Mouse (Mus musculus): ENCODE results near the gene Sorl1.

Gene Sorl1

DNA sequence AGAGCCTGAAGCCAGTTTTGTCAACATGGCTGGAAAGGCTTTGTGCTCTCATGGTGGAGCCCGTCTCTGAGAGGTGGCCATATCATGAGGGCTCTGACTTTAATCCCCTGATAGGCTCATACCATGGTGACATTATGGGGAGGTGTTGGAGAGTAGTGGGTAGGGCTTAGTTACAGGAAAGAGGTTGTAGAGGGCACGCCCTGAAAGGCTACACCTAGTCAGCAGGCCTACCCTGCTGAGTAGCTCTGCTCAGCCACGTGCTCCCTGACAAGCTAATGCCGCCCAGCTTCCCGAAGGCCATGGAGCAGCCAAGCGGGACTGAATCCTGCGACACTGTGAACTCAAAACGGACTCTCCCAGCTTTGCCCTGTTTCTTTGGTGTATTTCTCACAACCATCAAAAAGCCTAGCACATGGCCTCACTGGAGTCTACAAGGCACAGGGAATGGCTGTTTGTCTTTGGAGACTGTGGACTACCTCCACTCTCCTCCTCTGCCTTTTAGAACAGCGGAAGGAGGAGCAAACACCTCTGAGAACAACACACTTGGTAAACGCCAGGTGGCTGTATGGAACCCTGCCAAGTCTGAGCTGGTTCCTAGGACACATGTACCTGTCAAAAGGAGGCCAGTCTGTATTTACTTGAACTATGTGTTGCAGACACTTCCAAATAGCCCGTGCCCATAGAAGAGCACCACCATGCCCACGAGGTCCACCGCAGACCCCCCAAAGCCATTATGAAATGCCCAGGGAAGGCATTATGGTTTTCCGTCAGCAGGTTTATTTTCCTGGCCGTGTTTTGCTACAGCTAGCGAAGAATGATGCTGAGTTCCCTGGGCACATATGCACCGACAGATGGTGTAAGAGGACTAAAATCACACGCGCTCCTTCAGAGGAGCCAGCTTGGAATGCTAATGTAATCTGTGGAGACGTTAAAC lies 69.5 kb downstream of the Sorl1 start:
- peak in 1 of 2 experiments; percentile 26 for DNase-seq (ENCODE audit: low spot score in 2 of 2)

DNA sequence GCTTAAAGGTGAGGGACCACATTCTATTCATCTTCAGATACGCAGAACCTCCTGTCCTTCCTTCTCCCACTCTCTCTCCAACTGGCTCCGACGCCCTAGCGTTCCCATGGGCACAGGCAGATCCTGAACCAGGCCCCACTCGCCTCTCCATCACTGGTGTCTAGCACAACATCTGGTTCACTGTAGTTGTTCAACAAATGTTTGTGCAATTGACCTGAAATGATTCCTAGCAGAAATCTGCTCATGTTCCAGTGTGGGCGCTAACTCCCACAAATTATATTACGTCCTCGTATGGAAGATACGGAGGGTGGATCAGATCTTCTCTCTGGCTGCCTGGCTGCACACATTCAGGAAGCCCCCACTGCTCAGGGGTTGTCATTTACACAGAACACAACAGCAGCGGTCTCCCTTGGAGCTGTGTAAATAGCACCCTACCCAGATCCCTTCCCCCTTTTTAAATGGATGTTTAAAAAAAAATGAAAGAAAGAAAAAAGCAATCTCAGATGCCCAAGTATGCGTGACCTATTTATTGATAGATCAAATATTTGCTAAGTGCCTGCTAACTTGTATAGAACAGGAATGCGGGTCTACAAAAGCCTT lies 70.4 kb downstream of the Sorl1 start:
- DNase-seq (ENCODE audit: low spot score in 2 of 2) = no peak

DNA sequence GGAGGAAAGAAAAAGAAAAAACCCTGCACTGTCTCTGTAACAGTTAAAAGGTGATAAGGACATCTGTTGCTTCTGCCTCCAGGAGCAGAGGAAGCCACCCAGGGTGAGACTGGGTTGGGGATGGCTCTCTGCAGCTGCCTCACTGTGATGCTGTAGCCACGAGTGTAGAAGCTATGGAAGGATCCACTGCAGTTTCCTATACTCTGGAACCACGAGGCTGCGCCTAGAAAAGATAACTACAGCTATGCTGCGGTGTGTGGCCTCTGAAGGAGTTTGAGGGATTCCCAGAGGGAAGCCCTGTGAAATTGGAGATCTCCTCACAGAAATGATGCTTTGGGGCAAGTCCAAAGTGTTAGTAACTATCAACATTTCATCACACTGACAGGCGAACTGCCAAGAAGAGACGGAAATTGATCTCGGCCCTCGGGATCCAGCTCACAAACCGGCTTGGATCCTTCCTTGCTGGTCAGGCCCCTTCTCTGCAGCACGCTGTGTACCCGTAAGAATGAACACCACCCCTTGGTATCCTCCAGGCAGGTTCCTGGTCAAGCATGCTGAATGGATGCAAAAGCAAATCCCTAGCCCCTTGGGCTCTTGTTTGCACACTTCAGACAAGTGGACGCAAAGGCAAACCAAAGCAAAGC lies 71.3 kb downstream of the Sorl1 start:
- peak in 1 of 2 experiments; percentile 42 for DNase-seq (ENCODE audit: low spot score in 2 of 2)

DNA sequence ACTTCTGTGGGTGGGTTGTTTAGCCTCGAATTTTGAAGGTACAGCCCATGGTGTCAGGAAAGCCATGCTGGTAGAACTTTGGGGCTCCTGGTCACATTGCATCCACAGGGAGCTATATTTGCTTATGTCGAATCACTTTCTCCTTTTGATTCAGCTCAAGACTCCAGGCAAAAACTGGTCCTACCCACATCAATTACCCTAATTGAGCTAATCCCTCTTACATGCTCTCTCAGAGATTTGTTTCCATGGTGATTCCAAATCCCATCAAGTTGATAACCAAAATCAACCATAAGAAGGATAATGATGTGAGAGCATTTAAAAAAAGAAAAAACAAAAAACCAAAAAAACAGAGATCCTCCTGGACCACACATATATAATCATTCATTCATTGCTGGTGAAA lies 75.6 kb downstream of the Sorl1 start:
- no peak for DNase-seq (ENCODE audit: low spot score in 2 of 2)

- DNase-seq (ENCODE audit: low spot score in 2 of 2) = no peak
Measured at GRCm38 (mm10) chr9:42047786-42048185, 76.3 kb downstream of the Sorl1 start.

GRCm38 (mm10) chr9:42046248-42046647 lies 77.8 kb downstream of the Sorl1 start:
- no peak for DNase-seq (ENCODE audit: low spot score in 2 of 2)

GRCm38 (mm10) chr9:42044651-42045050 lies 79.4 kb downstream of the Sorl1 start:
- no peak for DNase-seq (ENCODE audit: low spot score in 2 of 2)

DNA sequence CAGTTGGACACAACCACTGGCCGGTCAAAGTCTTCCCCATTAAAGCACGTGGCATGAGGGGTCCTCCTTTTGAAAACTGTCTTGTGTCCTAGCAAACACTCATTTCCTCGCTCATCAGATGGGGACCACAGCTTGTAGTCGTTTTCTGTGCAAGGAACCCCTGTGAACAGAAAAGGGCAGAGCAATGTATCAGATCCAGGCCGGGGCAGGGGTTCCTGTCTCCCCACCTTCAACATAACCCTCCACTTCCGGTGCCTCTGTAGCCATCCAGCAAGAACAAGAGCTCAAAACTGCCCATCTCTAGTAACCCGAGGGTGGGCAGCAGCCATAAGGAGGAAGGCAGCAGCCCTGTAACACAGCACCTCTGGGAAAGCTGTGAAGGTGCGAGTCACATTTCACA lies 80.2 kb downstream of the Sorl1 start:
- no peak for DNase-seq (ENCODE audit: low spot score in 2 of 2)

DNA sequence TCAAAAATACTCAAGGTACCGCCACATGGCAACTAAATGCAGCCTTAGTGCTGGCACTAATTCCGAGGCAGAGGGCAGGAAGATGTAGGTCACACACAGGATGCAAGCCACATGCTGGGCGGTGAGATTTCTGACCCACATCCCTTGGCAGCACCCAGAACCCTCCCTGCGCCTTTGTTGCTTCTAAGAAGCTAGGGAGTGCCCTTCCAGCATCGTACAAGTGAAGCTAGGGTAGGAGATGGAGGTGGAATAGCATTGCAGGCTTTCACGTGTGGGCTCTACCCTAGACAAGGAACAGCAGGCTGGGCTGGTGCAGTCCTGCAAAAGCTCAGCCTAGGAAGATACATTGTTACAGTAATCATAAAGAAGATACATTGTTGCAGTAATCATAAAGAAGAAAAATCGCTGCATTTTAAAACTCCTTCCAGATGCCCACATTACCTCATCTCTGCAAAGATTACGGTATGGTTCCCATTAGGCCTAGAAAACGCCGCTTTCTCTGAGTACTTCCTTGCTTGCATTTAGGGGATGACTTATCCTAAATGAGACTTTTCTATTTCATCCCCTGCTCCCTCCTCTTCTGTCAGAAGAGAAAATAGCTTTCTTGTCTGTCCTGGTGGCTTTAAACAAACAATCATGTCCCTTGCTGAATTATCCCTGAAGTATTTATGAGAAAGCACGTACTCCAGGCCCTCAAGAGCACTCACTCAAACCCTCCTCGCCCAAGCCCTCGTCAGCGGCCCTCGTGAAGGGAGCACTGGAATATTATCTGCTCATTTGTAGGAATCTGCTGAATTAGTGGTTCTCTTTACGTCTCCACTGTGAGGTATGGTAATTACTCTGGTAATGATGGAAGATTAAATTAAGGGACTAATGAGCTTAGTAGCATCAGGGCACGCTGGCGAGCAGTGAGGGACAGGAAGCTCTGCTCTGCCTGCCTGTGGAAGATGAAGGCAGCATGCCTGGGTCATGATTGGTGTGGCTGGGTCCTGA lies 84.8 kb downstream of the Sorl1 start:
- no peak for DNase-seq (ENCODE audit: low spot score in 2 of 2)

GRCm38 (mm10) chr9:42036885-42037284 lies 87.2 kb downstream of the Sorl1 start:
- DNase-seq (ENCODE audit: low spot score in 2 of 2) = no peak

- no peak for DNase-seq (ENCODE audit: low spot score in 2 of 2)
Measured at GRCm38 (mm10) chr9:42035995-42036394, 88.1 kb downstream of the Sorl1 start.

GRCm38 (mm10) chr9:42035213-42035765 lies 88.8 kb downstream of the Sorl1 start:
- DNase-seq (ENCODE audit: low spot score in 2 of 2) = no peak

DNA sequence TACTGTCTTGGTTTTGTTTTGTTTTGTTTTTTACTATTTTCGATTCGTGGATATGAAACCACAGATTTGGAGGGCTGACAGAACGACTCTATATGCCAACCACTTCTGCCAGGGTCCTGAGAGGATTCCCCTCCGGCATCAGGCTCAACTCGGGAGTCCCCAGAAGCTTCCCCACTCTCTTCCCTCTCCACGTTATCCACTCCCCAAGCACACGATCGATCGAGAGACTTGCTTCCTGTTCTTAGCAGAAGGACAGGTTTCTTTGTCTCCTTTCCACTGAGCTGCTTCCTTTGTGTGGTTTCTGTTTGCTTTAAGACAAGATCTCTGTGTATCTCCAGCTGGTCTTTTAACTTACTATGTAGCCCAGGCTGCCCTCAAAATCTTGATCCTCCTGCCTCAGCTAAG lies 90.0 kb downstream of the Sorl1 start:
- no peak for DNase-seq (ENCODE audit: low spot score in 2 of 2)

GRCm38 (mm10) chr9:42033291-42034115 lies 90.6 kb downstream of the Sorl1 start:
- DNase-seq (ENCODE audit: low spot score in 2 of 2) = no peak

- no peak for DNase-seq (ENCODE audit: low spot score in 2 of 2)
Measured at GRCm38 (mm10) chr9:42032419-42032818, 91.7 kb downstream of the Sorl1 start.

DNA sequence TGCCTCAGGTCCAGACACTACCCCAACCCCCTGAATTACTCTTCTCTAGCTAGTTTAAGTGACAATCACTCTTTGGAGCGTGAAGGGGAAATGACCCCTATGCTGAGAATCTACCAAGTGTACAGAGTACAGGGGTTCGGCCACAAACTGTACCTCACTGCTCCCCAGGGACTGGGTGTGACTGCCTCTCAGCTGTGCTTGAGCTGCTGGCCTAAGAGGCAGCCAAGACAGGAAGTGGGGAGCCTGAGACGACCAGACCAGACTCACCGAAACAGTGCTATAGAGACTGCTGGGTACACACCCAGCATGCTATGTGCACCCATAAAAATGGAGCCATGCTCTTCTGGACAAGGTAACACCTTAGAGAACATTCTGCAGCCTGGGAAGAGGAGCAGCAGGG lies 95.3 kb downstream of the Sorl1 start:
- no peak for DNase-seq (ENCODE audit: low spot score in 2 of 2)

GRCm38 (mm10) chr9:42024257-42024656 lies 99.8 kb downstream of the Sorl1 start:
- DNase-seq (ENCODE audit: low spot score in 2 of 2) = no peak

DNA sequence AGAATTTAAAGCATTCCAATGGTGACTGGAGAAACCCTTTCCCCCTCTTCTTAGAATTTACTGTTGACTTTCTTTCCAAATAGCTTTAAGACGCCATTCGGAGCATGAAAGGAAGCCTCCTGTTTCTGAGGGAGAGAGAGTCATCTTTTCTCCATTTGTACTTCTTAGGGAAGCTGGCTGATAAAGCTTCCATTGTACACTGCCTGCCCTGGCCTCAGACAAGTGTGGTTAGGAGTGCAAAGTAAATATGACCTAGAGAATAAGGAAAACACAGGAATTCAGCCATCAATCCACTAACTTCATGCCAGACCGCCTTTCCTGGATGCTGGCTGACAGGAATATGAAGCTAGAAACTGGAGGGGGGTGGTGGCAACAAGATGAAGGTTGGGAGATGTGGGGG lies 100.7 kb downstream of the Sorl1 start:
- no peak for DNase-seq (ENCODE audit: low spot score in 2 of 2)

GRCm38 (mm10) chr9:42022318-42022717 lies 101.8 kb downstream of the Sorl1 start:
- no peak for DNase-seq (ENCODE audit: low spot score in 2 of 2)

DNA sequence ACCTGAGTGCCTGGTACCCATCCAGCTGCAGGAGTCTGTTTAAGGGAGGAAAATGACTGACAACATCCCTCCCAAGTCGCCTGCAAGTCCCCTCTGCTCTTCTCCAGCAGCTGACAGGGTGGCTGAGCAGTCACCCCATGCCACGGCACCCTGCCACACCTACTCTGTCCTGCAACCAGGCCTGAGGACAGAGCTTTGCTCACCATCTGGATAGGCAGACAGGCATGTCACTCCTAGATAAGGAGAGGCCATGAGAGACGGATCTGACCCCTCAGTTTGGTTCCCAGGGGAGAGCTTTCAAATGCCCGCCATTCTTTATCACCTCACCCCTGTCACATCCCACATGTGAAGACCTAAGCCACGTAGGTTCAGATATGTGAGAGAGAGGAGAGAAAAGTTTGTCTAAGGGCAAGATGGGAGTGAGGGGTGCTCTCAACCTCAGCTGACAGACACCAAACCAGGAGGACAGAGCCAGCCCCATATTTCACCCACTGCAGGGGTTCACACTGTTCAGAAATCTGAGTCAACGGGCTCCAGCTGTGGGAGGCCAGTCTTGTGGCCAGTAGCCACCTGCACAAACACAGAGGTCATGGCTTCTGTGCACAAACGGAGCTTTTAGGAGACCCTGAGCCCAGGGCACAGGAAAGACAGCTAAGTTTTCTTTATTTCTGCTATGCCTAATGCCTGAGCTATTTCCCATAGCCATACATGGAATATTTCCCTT lies 104.6 kb downstream of the Sorl1 start:
- DNase-seq (ENCODE audit: low spot score in 2 of 2) = no peak

All from urinary bladder, postnatal 4 days (tissue).